Mouse (Mus musculus) left cerebral cortex, postnatal 10 days (tissue): ENCODE results near the gene Mlana. TPM values are rescaled to one million over a fixed set of nuclear protein-coding genes. Genes with fewer than 3 reads are reported as not detected.

Source experiments
- DNase-seq, 2 experiments: peaks; one replicate each; pipeline ENCODE4 v3.0.0; 2021 to 2022; ENCODE audit warnings: low spot score in 2 of 2, mixed read lengths in 1 of 2; ENCODE audit errors: extremely low spot score in 1 of 2
- intact Hi-C: fragments of 180-260 bp; cut with DNase I; formaldehyde crosslinking; loops from one replicate; pipeline ENCODE4 v1.15.1; 2025
- total RNA-seq, 2 experiments: library from RNA; stranded (reverse); gene quantifications; 2 replicates each; pipeline ENCODE4 v1.2.3; 2021

Mlana gene
- under 1 TPM in 1 of 2 experiments, not detected in 1; 0.64 TPM for total RNA-seq

DNA sequence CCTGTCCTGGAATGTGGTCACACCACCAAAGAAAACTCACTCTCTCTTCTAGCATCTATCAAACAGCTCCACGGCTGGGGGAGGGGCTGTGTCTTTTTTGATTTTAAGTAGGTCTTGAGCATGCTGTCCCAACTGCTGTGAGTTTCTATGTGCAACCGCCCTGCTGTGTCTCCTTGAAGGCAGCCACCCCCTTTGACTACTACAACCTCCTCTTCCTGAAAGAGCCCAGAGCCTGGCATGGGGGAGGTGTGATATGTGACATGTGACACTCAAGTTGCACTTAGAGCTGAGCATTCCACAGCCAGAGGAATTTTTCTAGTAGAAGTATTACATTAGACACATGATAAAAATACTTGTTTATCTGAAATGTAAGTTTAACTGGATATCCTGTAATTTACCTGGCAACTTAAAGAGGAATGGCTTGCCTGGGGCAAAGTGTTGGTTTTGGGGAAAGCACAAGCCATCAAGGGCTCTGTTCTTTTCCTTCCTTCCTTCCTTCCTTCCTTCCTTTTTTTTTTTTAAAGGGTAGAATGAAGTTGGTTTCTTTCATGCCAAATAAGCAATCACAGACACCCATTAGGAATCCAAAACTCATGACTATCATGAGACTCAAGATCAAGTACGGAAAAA, at the start of gene Mlana:
TSS of gene Mlana (plus strand) at position 580 of the 630 bp plus-strand sequence.
- intact Hi-C loops = no loop called here
- DNase-seq = no peak

DNA sequence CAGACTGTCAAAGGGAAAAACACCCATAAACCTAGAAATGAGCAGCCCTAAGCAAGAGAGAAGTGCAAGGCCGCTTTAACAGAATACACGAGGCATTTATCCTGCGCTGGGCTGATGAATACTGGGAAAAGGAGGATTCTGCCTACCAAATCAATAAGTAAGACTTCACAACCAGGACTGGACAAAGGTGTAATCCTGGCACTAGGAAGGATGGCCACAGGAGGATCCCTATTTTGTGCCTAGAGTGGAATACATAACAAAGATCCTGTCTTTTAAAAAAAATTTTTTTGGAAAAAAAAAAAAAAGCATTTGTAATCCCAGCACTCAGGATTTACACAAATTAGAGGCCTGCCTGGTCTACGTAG, 49.1 kb upstream of the Mlana start:
- intact Hi-C loops = no loop called here
- DNase-seq = no peak

DNA sequence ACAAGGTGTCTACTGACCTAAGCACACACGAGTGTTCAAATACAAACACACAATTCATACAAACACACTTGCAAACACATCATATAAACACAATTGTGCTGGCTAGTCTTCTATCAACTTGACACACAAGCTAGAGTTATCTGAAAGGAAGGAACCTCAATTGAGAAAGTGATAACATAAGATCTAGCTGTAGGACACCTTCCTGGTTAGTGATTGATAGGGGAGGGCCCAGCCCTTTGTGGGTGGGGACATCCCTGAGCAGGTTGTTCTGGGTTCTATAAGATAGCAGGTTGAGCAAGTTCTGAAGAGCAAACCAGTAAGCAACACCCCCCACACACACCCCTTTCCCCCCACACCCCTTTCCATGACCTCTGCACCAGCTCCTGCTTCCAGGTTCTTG, 47.9 kb upstream of the Mlana start:
- DNase-seq = no peak
- intact Hi-C loops = no loop called here

DNA sequence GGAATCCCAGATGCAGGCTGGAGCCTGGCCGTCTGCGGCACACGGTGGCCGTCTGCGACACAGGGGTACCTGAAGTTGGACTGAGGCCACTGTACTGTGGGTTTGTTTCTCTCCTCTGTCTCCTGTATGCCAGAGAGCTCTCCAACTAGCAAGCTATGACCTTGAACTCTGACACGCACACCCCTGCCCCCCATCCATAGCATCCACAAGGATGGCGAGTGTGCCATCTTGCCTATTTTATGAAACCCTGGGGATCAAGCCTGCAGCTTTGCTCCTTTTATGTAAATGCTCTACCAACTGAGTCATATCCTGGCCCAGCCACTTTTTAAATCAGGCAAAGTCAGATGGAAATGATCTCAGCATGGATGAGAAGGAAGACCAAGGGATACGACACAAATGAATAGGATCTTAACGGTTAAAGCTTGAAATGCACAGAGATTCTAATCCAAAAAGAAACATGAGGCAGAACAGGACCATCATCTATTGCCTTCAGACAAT, 43.8 kb upstream of the Mlana start:
- intact Hi-C loops = no loop called here
- DNase-seq = no peak

DNA sequence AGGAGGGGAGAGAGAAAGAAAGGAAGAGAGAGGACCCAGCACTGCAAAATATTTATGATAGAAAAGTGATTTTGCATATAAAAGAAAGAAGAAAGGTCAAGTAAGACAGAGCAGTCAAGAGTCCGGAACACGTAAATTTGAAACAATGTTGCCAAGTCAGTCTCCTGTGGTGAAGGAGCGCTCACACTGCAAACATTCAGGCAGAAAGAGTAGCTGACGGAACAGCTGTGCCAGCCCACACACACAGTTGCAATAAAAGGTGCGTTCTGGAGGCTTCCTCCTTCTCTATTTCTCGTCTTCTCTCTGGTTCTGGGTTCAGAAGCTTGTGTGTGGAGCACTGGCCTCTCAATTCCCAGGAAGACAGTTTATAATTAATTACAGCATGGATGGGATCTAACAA, 42.5 kb upstream of the Mlana start:
- DNase-seq = no peak
- intact Hi-C loops = no loop called here

DNA sequence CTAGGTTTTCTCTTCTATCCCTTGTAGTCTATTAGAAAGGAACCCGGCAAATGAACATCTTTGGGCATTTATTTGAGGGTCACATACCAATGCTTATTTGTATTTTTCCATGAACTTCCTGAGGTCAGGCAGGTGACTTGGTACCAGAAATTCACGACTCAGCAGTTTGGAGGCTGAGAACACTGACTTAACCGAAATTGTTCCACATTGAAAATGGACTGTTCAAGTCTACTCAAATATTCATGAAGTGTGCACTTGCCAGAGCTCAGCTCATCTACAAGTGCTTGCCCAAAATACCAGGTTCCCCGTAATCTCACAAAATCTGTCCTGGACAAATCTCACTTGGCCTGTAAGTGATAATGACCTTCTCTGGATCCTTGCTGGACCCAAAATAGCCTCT, 41.6 kb upstream of the Mlana start:
- intact Hi-C loops = no loop called here
- no peak for DNase-seq

DNA sequence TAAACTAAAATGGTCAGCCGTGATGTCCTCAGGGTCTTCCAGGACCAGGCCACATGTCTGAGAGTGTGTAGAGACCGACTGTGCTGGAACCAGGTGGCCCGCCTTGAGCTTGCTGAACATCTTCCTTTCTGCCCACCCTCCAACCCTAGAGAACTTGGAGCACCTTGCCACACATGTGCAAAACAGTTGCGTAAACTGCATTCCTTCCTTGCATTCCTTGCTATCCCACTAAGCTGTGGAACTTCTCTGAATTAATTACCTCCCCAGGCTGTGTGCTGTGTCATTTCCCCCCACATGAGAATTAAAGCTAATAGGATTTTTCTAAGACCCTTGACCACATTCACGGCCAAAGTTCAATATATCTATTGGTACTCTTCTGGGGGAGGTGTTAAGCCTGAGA, 41.0 kb upstream of the Mlana start:
- no peak for DNase-seq
- intact Hi-C loops = no loop called here

DNA sequence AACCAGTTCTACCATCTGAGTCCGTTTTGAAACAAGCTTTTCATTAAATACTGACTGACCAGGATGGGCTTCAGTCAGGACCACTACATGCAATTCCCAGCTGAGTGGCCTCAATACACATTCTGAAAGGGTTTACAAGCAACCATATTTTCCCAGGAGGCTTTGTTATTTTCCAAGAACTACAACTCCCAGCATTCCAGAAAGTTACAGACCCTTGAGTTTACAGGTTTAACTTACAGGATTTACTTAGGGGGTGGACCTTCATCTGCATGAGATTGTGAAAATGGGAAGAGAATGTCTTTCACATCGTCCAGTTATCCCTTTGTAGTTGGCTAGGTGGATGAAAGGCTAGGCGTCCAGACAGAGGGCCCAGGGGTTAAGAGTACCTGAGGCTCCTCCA, 40.6 kb upstream of the Mlana start:
- intact Hi-C loops = no loop called here
- no peak for DNase-seq

DNA sequence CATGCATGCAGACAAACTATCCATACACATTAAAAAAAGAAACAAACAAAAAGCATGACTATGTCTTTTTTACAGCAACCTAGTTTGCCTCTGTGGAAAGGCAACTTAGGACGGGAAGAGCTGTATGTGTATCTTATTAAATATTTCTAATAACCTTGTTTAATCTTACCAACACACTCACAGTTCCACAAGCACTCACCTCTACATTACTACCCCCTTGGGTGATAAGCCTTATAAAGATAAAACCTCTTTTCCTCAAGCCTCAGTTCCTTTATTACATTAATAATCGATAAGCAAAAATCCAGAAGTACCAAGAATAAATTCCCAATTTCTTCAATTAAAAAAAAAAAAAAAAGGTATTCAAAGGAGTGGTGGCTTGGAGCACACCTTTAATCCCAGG, 40.1 kb upstream of the Mlana start:
- DNase-seq = no peak
- intact Hi-C loops = no loop called here

DNA sequence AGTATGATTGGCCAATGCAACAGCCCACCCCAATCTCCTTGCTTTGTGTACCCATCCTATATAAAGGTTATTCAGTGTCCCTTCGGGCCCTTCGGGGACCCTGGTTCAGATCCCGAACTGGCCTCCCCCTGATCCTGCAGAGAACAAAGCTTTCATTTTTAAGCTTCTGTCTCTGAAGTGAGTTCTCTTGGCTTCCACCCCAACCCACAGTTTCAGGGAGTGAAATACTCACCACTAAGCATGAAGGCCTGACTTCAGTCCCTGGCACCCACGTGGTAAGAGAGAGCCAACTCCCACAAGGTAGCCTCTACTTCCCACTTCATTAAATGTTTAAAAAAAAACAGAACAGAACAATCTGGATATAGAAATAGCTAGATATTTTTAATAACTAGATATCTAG, 38.8 kb upstream of the Mlana start:
- no peak for DNase-seq
- intact Hi-C loops = no loop called here

DNA sequence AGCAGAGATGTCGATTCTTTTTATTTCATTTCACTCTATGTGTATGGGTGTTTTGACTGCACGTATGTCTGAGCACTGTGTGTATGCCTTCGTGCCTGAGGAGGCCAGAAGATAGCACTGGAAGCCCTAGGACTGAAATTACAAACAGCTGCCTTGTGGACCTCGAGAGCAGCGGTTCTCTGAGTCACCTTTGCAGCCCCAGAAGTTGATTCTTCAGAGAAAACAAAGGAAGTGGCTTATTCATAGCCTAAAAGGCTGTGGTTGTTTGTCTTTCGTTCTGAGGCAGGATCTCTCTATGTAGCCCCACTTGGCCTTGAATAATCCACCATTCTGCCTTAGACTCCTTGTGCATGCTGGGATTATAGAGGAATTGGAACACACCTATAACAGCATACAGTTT, 37.9 kb upstream of the Mlana start:
- intact Hi-C loops = no loop called here
- no peak for DNase-seq

DNA sequence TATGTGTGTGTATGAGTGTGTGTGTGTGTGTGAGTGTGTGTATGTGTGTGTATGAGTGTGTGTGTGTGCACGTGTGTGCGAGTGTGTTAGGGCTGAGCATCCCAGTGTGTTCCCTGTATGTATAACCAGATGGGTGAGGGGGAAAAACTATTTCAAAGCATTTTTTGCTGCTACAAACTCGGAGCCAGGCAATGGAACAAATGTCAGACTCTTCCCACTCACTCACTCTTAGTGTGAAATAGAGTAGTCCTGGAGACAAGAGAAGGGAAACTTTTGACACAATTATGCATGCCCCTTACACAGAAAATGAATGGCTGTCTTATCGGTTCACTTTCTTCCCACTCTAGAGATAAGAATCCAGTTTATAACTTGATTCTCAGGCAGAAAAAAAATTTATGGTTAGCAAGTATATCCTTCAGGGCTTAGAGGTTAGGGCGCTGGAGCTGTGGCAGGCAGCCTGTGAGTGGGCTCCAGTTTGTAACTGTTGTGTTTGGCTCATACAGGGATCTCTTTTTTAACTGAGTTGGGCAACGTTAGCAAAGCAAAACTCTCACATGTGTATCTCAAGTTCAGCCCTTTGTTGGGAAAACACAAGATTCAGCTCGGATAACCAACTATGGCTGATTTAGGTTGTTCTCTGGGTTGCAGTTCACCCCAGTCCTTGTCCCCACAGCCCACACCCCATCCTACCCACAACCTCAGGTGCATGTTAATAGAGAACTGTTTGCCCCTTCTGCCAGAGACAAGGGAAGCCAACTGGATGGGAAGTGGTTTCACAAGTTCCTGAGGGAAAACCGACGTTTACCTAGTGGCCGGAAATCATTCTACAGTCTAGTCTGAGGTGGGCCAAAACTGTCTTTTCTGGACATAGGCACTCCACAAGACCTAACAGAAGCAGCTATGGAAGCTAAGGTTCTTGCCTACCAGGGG, 36.5 kb upstream of the Mlana start:
- DNase-seq = no peak
- intact Hi-C loops = no loop called here

DNA sequence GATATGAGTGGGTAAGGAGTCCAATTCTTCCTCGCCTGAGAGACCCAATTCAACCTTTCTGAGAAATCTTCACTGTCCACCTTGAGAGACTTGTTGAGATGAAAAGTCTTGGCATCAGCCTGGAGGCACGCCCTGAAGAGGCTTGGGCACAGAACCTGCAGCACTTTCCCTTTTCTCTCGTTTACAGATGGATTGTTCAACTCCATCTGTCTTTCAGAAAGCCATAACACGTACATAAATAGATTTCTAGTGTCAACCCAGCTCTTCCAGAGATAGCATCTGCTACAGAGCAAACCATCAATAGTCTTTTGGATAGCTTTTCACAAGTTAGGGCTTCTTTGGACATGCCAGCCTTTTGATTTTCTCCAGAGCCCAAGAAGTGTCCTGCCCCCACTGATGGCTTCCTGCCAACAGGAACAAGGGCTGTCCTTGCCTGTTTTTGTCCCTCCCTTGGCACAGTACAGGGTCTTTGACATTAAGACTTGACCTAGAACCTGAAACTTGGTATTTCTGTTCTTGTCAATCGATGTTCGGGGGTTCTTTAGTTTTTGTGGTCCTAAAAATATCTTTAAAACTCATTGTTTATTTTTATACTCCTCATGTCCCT, 35.5 kb upstream of the Mlana start:
- DNase-seq = no peak
- intact Hi-C loops = no loop called here

DNA sequence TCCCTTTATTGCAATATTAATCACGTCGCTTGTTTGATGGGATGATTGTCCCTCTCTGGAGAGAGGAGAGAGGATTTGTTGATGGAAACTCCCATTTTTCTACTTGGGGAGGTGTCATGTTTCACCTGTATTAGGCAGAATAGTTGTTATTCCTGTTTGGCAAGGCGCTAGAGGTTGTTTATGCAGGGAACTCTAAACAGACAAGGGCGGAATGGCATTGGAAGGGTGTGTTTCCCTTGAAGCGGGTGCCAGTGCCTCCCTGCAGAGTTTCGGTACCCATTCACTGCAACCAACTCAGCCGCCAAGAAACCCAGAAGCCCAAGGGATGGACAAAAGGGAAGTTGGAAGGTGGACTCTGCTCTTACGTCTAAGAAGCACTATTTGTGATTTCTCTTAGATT, 33.8 kb upstream of the Mlana start:
- intact Hi-C loops = no loop called here
- no peak for DNase-seq

DNA sequence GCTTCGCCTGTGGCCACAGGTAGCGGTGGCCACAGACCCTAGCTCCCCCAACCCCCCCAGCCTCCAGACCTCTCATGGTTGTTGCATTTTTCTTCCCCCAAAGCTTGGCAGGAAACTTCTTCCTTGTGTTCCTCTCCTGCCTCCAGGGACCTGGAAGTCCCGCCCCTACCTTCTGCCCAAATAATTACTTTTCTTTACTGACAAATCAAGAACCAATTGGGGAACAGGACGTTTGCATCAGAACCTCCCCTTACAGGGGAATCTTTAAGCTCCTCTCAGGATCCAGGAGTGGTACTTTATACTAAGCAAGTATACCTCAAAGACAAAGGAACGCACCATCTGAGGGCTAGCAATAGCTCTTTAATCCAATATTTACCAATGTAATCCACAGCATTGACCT, 32.7 kb upstream of the Mlana start:
- intact Hi-C loops = no loop called here
- DNase-seq = no peak

DNA sequence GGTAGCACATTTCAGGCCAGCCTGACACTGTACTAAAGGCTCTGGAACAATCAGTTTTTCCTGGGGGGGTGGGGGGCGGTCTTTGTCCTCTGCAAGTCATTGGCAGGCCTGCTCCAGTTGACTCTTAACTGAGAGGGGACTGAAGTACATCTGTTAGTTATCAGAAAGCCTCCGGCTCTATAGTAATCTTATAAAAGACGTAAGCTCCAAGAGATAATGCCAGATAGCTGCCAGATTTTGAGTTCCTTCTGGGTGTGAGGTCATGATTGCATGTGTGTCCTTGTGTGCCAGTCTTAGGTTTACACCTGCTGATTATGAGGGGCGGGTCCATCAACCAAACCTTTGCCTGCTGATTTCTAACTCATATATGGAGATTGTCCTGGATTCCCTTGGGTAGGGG, 31.5 kb upstream of the Mlana start:
- DNase-seq = no peak
- intact Hi-C loops = no loop called here

DNA sequence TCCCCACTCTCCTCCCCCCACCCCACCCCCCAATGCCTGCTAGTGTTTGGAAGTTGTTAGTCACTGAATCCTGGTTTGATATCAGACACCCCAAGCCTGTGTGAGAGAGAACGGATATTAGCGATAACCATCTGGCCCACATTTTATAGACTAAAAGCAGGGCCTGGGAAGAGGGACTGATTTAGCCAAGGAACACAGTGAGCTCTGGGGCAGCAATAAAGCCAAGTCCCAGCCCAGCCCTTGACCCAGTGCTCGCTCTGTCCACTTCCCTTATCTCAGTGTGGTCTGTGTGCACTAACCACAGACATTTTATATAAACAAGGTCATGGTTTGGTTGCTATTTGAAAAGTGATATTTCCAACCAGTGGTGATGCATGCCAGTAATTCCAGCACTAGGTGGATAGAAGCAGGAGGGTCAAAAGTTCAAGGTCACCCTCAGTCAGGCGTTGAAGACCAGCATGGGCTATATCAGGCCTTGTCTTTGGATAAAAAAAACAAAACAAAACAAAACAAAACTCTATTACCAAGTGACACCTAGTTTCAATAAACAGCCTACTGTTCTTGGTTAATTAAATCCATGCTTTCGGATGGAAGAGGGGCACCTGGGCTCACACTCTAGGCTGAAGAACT, 30.5 kb upstream of the Mlana start:
- no peak for DNase-seq
- intact Hi-C loops = no loop called here

DNA sequence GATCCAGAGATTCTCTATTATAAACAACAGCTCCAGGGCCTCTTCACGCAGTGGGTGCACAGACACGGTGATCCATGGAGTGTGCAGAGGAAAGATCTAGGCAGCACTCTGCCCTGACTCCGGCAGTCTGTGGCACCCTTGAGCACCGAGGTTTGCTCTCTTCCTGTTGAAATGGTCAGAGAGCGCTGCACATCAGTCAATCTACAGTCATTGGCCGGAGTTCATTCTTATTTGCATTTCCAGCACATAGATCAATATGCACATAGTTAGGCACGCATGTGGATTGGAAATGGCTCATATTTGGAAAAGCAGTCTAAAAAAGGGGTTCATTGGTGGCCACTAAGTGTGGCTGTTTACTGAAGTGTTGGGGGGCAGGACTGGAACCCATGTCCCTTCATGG, 29.5 kb upstream of the Mlana start:
- intact Hi-C loops = no loop called here
- no peak for DNase-seq

DNA sequence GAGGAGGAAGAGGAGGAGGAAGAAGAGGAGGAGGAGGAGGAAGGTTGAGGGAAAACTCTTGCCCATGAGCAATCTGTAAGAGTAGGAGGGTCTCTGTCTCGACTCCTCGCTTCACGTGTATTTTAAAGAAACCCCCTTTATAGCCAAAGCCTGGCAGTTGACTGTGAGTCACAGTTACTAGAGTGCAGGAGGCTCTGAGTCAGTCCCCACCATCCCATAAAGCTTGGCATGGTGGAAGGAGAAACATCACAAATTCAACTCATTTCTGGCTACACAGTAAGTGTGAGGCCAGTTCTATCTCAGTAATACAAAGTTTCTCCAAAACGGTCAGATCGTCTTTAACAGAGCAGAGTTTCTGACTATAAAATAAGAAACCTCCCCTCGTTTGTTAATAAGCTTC, 27.4 kb upstream of the Mlana start:
- DNase-seq = no peak
- intact Hi-C loops = loop anchor here (10.0 kb wide), 1 partner anchor 315 kb away; no protein-coding TSS in a partner anchor
